Mouse (Mus musculus): ENCODE results near the gene Abcg1. TPM values are rescaled to one million over a fixed set of nuclear protein-coding genes. Genes with fewer than 3 reads are reported as not detected.

Gene Abcg1
- total and polyA plus RNA-seq, 3 experiments = 2.2 to 4.6 (median 2.2) TPM

- TF ChIP-seq GABPA (IDR thresholded peaks at IDR 0.05; ENCODE audit: insufficient replicate concordance, low read depth, low read length) (no peak), KAT2A (IDR thresholded peaks at IDR 0.05; ENCODE audit: insufficient replicate concordance, low read length) (0 out of 2 replicates have a peak, but pooled peaks have one; percentile 31)
These were observed 17.8 kb upstream of the Abcg1 start (continued) for GRCm38 (mm10) chr17:31039626-31040025.

DNA sequence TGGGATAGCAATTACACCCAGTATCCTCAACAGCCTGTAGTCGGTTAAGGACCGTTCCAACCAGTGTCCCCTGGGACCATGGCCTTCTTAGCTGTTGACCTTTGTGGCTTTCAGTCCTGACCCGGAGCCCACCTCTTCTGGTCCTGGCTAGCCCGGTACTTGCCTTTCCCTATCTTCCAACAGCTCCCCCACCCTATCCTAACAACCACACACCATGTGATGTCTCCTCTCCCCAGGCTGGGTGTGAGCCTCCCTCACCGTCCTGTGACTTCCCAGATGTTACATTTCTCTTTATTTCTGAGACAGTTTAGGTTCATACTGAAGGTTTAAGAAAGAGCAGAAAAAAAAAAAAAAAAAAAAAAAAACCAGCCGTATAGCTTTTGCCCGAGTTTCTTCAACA lies 17.1 kb upstream of the Abcg1 start:
- Histone ChIP-seq H3K9ac (ENCODE audit: insufficient read depth, low read depth) (no peak overlapping the region), H3K79me2 (replicated peaks; ENCODE audit: control insufficient read depth, extremely low read depth, insufficient read depth, poor library complexity, severe bottlenecking) (no peaks in the 10 kb centered on the region), H3K27me3 (replicated peaks) (peaks cover 13% of the 10 kb centered on the region), H3K9me3 (replicated peaks; ENCODE audit: low read length) (no peaks in the 10 kb centered on the region), H3K4me1 (ENCODE audit: control insufficient read depth in 1 of 2, insufficient read depth in 2 of 2) (peaks cover 24 to 67% of the 10 kb centered on the region in 2 experiments), H3K27ac (ENCODE audit: insufficient read depth, low read depth) (no peak overlapping the region), H3K36me3 (replicated peaks in 1 of 2; ENCODE audit: control insufficient read depth in 1 of 2, insufficient read depth in 1 of 2, low read length in 1 of 2) (no peaks in the 10 kb centered on the region), H3K4me3 (replicated peaks in 1 of 3; ENCODE audit: low read depth in 2 of 3, low read length in 2 of 3, poor library complexity in 1 of 3) (no peak overlapping the region), H3K4me2 (ENCODE audit: insufficient read depth, low read depth, poor library complexity, severe bottlenecking) (peak overlapping the region; percentile 32; the same call in 1 of the 2 replicates)
- TF ChIP-seq ZKSCAN1 (IDR thresholded peaks at IDR 0.05; ENCODE audit: borderline replicate concordance, low read depth, low read length) (no peak), ZNF384 (IDR thresholded peaks at IDR 0.05; ENCODE audit: low read depth, low read length) (0 out of 2 replicates have a peak, but pooled peaks have one; percentile 7), MAX (IDR thresholded peaks at IDR 0.05; ENCODE audit: low read length) (no peak), RCOR1 (conservative IDR thresholded peaks at IDR 0.05; ENCODE audit: low read depth, low read length) (no peak), CTCF (conservative IDR thresholded peaks at IDR 0.05 in 1 of 2, IDR thresholded peaks at IDR 0.05 in 1 of 2; ENCODE audit: low read depth in 2 of 2, low read length in 2 of 2) (no peak)
- DNase-seq (ENCODE audit: extremely low read depth) = no peak
- in situ Hi-C loops (cut with MboI; ENCODE audit: low pct_ligation_motif_present, low pct_unique_long_range_greater_than_20kb, low sequenced_read_pairs) = no loop called here
- dilution Hi-C loops (cut with MboI; ENCODE audit: extremely low pct_ligation_motif_present, extremely low pct_unique_long_range_greater_than_20kb, low sequenced_read_pairs) = no loop called here

- H3K36me3 ChIP-seq (replicated peaks in 1 of 2; ENCODE audit: control insufficient read depth in 1 of 2, insufficient read depth in 1 of 2, low read length in 1 of 2) = no peaks in the 10 kb centered on the region
- in situ Hi-C loops (cut with MboI; ENCODE audit: low pct_ligation_motif_present, low pct_unique_long_range_greater_than_20kb, low sequenced_read_pairs) = no loop called here
- H3K79me2 ChIP-seq (replicated peaks; ENCODE audit: control insufficient read depth, extremely low read depth, insufficient read depth, poor library complexity, severe bottlenecking) = no peaks in the 10 kb centered on the region
- no peak overlapping the region for H3K27ac ChIP-seq (ENCODE audit: insufficient read depth, low read depth)
- no peak overlapping the region for H3K9ac ChIP-seq (ENCODE audit: insufficient read depth, low read depth)
- H3K4me2 ChIP-seq (ENCODE audit: insufficient read depth, low read depth, poor library complexity, severe bottlenecking) = no peak overlapping the region
- H3K27me3 ChIP-seq (replicated peaks) = peaks cover 26% of the 10 kb centered on the region
- H3K9me3 ChIP-seq (replicated peaks; ENCODE audit: low read length) = no peaks in the 10 kb centered on the region
- DNase-seq (ENCODE audit: extremely low read depth) = no peak
- no peak for TF ChIP-seq ZKSCAN1 (IDR thresholded peaks at IDR 0.05; ENCODE audit: borderline replicate concordance, low read depth, low read length)
- dilution Hi-C loops (cut with MboI; ENCODE audit: extremely low pct_ligation_motif_present, extremely low pct_unique_long_range_greater_than_20kb, low sequenced_read_pairs) = no loop called here
- no peak overlapping the region for H3K4me3 ChIP-seq (replicated peaks in 1 of 3; ENCODE audit: low read depth in 2 of 3, low read length in 2 of 3, poor library complexity in 1 of 3)
- H3K4me1 ChIP-seq (ENCODE audit: control insufficient read depth in 1 of 2, insufficient read depth in 2 of 2) = peaks cover 18 to 55% of the 10 kb centered on the region in 2 experiments
These were observed 14.7 kb upstream of the Abcg1 start for GRCm38 (mm10) chr17:31042751-31043150.

- Histone ChIP-seq H3K9ac (ENCODE audit: insufficient read depth, low read depth) (peak overlapping the region; percentile 70), H3K36me3 (replicated peaks in 1 of 2; ENCODE audit: control insufficient read depth in 1 of 2, insufficient read depth in 1 of 2, low read length in 1 of 2) (no peaks in the 10 kb centered on the region), H3K4me2 (ENCODE audit: insufficient read depth, low read depth, poor library complexity, severe bottlenecking) (peak overlapping the region; percentile 91), H3K79me2 (replicated peaks; ENCODE audit: control insufficient read depth, extremely low read depth, insufficient read depth, poor library complexity, severe bottlenecking) (no peaks in the 10 kb centered on the region), H3K27ac (ENCODE audit: insufficient read depth, low read depth) (peak overlapping the region; percentile 25), H3K27me3 (replicated peaks) (peaks cover 60% of the 10 kb centered on the region), H3K4me1 (ENCODE audit: control insufficient read depth in 1 of 2, insufficient read depth in 2 of 2) (peaks cover 8 to 33% of the 10 kb centered on the region in 2 experiments), H3K9me3 (replicated peaks; ENCODE audit: low read length) (peaks cover 13% of the 10 kb centered on the region), H3K4me3 (replicated peaks in 1 of 3; ENCODE audit: low read depth in 2 of 3, low read length in 2 of 3, poor library complexity in 1 of 3) (peak overlapping the region; percentile 49 to 78 (median 52))
- TF ChIP-seq JUND (conservative IDR thresholded peaks at IDR 0.05; ENCODE audit: low read depth, low read length) (no peak), GABPA (IDR thresholded peaks at IDR 0.05; ENCODE audit: insufficient replicate concordance, low read depth, low read length) (no peak), MEF2A (IDR thresholded peaks at IDR 0.05; ENCODE audit: borderline replicate concordance, low read depth, low read length) (0 out of 2 replicates have a peak, but pooled peaks have one; percentile 5), CHD2 (IDR thresholded peaks at IDR 0.05; ENCODE audit: low read length) (no peak), MYC (IDR thresholded peaks at IDR 0.05; ENCODE audit: low read depth, low read length) (no peak), MAX (IDR thresholded peaks at IDR 0.05; ENCODE audit: low read length) (0 out of 2 replicates have a peak, but pooled peaks have one; percentile 20), USF2 (conservative IDR thresholded peaks at IDR 0.05; ENCODE audit: low read depth, low read length) (no peak), MAZ (IDR thresholded peaks at IDR 0.05; ENCODE audit: low read depth, low read length) (peak; percentile 35; the same call in 1 of the 2 replicates), IRF4 (IDR thresholded peaks at IDR 0.05; ENCODE audit: low read depth, low read length) (0 out of 2 replicates have a peak, but pooled peaks have one; percentile 2), E2F4 (IDR thresholded peaks at IDR 0.05; ENCODE audit: insufficient replicate concordance, low read depth, low read length) (no peak)
- DNase-seq (ENCODE audit: extremely low read depth) = no peak
- dilution Hi-C loops (cut with MboI; ENCODE audit: extremely low pct_ligation_motif_present, extremely low pct_unique_long_range_greater_than_20kb, low sequenced_read_pairs) = no loop called here
- in situ Hi-C loops (cut with MboI; ENCODE audit: low pct_ligation_motif_present, low pct_unique_long_range_greater_than_20kb, low sequenced_read_pairs) = no loop called here
These were observed 643 bp downstream of the Abcg1 start for GRCm38 (mm10) chr17:31057891-31058744.

All from CH12.LX (cell line).